Mouse (Mus musculus) layer of hippocampus, adult 6 months (tissue): ENCODE results near the gene Pde1b. TPM values are rescaled to one million over a fixed set of nuclear protein-coding genes. Genes with fewer than 3 reads are reported as not detected.

Source experiments
- long read RNA-seq, 2 experiments: library from polyadenylated mRNA; unstranded; transcript quantifications; one replicate each; pipeline ENCODE4 v2.0.0; 2019 to 2020
- polyA plus RNA-seq: library from polyadenylated mRNA; unstranded; fragments of <200 nt; fragmentation: Nextera tagmentation; gene quantifications from 2 replicates; pipeline ENCODE4 v1.2.3, GENCODE M21; 2021

Pde1b gene
- 23.5 and 23.6 TPM in 2 replicates for polyA plus RNA-seq
- long read RNA-seq, experiment 1, transcript Pde1b-201 (16 exons, 3,218 nt) = major isoform, 25 of 60 reads
- long read RNA-seq, experiment 1, partial matches to known transcripts = 32 of 60 reads
- long read RNA-seq, experiment 1, other reads (novel, unspliced or antisense) = 3 of 60 reads
- long read RNA-seq, experiment 2, transcript Pde1b-201 (16 exons, 3,218 nt) = major isoform, 123 of 171 reads
- long read RNA-seq, experiment 2, partial matches to known transcripts = 30 of 171 reads
- long read RNA-seq, experiment 2, other reads (novel, unspliced or antisense) = 14 of 171 reads

DNA sequence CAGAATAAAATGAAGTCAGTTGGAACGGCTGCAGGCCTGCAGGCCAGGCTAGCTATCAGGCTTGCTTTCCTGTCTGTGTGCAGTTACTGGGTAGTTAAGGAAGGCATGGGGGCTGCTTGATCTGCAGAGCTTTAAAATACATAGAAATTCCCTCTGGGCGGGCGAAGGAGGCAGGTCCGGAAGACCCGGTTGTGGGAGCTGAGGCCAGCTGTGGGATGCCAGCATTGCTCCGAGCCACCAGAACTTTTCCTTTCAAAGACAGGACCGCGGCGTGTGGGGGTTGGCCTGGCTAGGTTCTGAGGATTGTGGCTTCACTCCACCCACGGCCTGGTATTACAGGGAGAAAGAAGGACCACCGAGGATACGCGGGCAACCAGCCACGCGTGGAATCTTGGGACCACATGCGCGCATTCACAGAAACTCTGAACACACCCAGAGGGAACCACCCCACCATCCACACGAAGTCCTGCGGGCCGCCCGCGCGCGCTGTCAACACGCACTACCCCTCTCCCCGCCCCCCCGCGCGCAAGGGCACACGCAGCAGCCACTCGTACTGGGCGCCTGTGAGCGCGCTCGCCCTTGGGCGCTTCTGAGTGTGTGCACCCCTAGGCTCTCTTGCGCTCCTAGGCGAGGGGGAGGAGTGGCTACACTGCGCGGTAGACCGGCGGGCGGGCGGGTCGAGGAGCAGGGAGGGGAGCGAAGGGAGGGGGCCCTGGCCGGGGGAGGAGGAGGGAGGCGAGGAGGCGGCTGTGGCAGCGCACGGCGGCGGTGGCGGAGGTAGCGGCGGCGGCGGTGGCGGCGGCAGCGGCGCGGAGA, at the start of gene Pde1b:
Gene Pde1b (plus strand): TSS at position 600 of the 816 bp plus-strand sequence.

GRCm38 (mm10) chr15:103453551-103454218, 49.1 kb upstream of the Pde1b start, which contains the start of gene Nckap1l:
Gene Nckap1l (plus strand): TSS chr15:103453794.

DNA sequence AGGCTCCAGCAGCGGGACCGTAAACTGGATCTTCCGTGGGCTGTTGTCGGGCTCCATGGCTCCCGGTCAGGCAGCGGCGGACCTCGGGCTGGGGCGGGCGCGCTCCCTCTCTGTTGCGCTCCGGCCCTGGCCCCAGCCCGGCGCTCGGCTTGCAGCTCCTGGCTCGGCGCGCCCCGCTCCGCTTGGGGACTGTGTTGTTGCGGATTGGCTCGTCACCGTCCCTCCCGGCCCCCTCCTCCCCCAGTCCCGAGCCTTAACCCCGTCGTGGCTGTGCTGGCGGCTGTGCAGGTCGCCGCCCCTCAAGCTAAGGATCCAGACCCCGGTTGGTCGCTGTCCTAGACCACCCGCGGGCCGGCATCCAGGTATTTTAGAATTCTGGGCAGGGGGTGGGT, 35.0 kb downstream of the Pde1b start, which contains the start of gene Ppp1r1a:
Gene Ppp1r1a (minus strand): TSS at position 182 of the 392 bp plus-strand sequence.

DNA sequence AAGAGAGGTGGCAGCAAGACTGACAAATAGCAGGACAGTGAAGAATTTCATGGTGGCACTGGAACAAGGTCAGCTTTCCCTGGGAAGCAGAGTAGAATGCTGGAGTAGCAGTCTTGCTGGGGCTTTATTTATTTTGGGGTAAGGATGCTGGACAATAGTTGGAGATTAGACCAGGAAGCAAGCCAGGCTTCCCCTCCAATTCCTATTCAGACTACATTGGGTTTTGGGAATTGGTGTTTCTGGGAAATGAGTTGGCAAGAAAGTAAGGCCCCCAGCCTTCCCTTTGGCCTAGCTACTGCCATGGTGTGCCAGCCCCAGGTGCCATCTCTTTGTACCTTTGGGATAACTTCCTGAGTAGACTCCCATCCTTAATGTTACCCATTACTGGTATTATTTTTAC, 62.1 kb downstream of the Pde1b start, which contains the start of gene Glycam1:
Gene Glycam1 (minus strand): TSS at position 101 of the 400 bp plus-strand sequence.

Other genes with a start within 250 kb of the Pde1b start
- gene Nfe2, start 244.6 kb upstream of the Pde1b start, polyA plus RNA-seq = not detected in 2 replicates
- gene Copz1, start 230.3 kb upstream of the Pde1b start, polyA plus RNA-seq = 130 and 134 TPM in 2 replicates
- gene Gpr84, start 192.4 kb upstream of the Pde1b start, polyA plus RNA-seq = 1.5 and 1.7 TPM in 2 replicates
- 16.1 and 20.8 TPM in 2 replicates for gene Zfp385a, start 162.9 kb upstream of the Pde1b start, polyA plus RNA-seq
- 0.51 and 0.52 TPM in 2 replicates for gene Itga5, start 136.3 kb upstream of the Pde1b start, polyA plus RNA-seq
- 0.36 TPM in 1 of 2 replicates, not detected in the other for gene Gtsf1, start 72.6 kb upstream of the Pde1b start, polyA plus RNA-seq
- gene Gtsf2, start 54.6 kb upstream of the Pde1b start, polyA plus RNA-seq = not detected in 2 replicates
- gene Nckap1l, start 49.2 kb upstream of the Pde1b start, polyA plus RNA-seq = 2.3 and 2.5 TPM in 2 replicates
- gene Ppp1r1a, start 35.0 kb downstream of the Pde1b start, polyA plus RNA-seq = 183 and 201 TPM in 2 replicates
- gene Glycam1, start 62.0 kb downstream of the Pde1b start, polyA plus RNA-seq = 0.35 and 0.50 TPM in 2 replicates